Mouse (Mus musculus) cerebellum, adult (tissue): ENCODE measurements at regions not wholly inside any gene's neighbourhood (a gene's known extent, or its start where the extent isn't known, plus 50 kb on each side); places are given as distances from the start of the nearest gene placed in this dataset.
A peak's percentile ranks its signal among the peaks of the same experiment; 100 is the strongest.

ENCODE experiments used
- ATAC-seq: cut with Nextera tagmentation; 2 replicates; pipeline ENCODE4 v1.9.2; 2017; ENCODE audit warnings: mild to moderate bottlenecking, moderate library complexity, mixed read lengths; ENCODE audit not compliant: insufficient number of reproducible peaks, low FRiP score, low TSS enrichment

GRCm38 (mm10) chr15:25524189-25524588 lies 98.1 kb upstream of the Myo10 start:
- no peak for ATAC-seq

GRCm38 (mm10) chr15:25525337-25525736 lies 97.0 kb upstream of the Myo10 start:
- no peak for ATAC-seq

GRCm38 (mm10) chr15:25536451-25537334 lies 85.6 kb upstream of the Myo10 start:
- no peak for ATAC-seq

GRCm38 (mm10) chr15:25539344-25540176 lies 82.8 kb upstream of the Myo10 start:
- ATAC-seq = no peak

DNA sequence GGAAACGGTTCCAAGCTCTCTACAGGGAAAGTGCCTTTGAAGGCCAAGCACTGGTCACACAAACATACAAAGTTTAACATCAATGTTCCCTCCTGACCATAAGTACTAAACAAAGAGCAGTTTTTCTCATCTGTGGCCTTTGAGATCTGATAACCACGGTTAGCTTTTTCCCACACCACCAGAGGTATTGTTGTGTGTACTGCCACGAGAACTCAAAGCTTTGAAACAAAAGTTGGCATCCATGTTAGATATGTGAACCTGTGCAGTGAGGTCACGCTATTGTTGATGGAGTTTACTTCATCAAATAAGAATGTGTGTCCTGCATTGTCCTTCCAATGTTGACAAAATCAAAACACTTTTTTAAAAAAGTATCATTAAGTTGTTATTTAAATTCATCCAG lies 79.9 kb upstream of the Myo10 start:
- no peak for ATAC-seq

DNA sequence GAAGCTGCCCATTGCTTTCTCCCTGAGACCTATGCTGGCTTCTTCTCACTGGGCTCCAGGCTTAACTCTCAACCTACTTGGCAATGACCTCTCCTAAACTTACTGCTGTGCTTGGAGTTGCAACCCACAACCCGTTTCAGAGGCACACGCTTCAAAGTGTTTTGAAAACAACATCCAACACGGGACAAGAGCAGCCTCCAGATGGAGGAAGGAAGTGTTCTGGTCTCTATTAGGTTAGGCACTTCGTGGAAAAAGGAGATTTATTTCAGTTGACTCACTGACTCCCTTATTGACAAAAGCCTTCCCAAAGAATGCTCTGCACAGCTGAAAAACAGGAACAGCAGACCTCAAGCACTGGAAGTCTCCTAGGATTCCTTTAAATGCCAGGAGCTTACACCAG lies 76.1 kb upstream of the Myo10 start:
- ATAC-seq = no peak

DNA sequence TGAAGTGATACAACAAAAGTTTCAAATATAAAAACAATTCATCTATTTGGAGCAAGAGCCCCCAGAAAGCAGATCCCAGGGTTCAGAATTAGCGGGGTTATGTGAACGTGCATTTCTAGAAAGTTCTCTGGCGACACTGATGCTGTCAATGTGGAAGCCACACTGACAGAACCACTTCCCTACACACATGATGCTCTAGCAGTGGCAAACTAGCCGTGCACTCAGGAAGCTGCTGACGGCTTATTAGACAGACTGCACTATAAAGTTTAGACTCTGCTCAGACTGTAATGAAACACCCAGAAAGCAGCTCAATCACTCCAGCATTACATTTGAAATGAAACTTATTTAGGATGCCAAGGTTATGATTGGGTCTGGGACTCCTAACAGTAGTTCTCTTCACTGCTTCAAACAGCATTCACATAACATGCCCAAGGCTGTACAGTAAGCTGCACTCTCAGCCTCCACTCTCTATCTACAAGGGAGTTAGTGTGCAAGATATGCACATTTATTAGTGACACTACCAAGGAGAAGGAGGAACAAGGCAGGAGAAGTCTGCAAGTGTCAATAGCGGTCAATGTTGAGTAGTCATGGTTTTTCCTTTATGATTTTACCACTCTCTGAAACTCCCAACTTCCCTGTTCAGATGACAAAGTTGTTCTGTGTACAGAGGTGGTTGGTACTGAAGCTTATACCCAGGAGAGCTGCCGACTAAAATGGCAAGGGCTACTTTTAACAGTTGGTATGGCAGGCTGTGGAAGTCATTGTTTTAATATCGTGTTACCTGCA lies 71.9 kb upstream of the Myo10 start:
- ATAC-seq = no peak

- no peak; the same call in 1 of the 2 replicates for ATAC-seq
Observed at GRCm38 (mm10) chr15:25554945-25555344, 67.4 kb upstream of the Myo10 start.

DNA sequence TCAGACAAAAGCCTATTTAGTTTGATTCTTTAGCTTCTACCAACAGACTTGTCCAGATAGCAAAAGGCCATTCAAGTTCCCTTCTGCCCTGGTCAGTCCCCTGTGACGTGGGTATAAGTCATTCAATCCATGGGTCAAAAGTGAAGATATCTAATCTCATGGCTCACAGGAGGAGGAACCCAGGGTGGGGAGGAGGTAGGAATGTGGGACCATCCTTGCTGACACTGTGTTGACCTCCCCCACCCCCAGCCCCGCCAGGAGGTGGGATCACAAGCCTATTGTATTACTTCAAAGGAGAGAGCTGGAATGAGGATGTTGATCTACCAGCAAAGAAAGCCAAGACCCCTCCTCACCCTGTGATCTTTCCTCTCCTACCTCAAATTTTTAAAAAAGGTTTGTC lies 66.5 kb upstream of the Myo10 start:
- ATAC-seq = no peak

GRCm38 (mm10) chr15:25557566-25557965 lies 64.8 kb upstream of the Myo10 start:
- no peak for ATAC-seq

DNA sequence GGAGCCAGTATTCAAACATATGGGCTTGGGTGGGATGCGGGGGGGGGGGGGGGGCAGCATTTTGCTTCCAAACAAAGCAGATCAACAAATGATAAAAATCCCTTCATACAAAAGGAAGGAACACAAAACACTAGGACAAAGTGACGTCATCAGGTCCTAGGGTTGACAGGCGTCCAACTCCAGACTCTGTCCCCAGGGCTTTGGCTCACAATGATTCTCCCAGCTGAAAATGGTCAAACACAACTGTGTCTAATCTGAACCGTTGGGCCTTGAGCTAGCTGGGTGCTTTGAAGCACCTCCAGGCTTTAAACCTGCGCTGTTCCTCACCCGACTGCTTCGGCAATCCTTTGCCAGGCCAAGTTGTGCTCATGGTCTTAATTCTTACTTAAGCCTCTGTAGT lies 64.1 kb upstream of the Myo10 start:
- no peak for ATAC-seq

DNA sequence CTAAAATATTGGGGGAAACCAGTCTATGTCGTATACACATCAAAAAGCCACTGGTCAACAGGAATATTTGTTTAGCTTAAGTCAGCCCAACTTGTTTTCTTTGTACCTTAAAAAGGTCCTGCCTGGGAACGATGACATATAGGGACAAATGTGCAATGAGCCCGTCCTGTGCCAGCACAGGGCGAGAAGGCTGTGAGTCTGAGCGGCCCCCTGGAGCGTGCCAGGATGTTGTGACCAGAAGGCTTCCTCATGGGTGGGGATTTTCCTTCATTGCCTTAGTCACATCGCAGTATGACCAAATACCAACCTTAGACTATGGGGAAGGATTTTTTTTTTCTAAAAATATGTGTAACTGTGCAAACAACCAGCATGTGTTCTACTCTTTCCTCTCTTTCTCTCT lies 58.7 kb upstream of the Myo10 start:
- ATAC-seq = 0 out of 2 replicates have a peak, but pooled peaks have one; percentile 37

DNA sequence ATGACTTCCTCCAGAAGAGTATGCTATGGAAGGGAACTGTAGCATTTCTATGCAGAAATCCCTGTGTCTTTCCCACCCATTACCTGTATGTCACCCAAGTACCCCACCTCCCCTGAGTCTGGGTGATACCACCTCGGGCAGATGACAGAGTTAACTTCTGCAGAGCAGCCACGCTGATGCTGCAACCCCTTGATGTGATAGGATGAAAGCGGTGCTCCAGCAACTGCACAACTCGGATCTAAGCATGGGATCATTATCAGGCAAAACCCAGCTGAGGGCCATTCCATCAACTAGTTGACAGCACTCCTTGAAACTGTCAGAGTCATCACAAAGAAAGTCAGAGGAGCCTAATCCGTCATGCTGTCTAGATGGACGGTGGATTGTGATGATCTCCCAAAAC lies 49.8 kb upstream of the Myo10 start:
- ATAC-seq = no peak
